Mouse (Mus musculus): Measurements from ENCODE around the gene Cdh7. TPM values are rescaled to one million over a fixed set of nuclear protein-coding genes. Genes with fewer than 3 reads are reported as not detected.
"Not testable (repeated sequence)": the region's sequence is repeated elsewhere in the genome, so short reads cannot be mapped to it uniquely, and the experiment has no call there.

The Cdh7 gene
- polyA plus RNA-seq, 1 experiment from 2014 or later, result 0.94 TPM

- H3K27me3 ChIP-seq, result no peaks in the 10 kb centered on the region
- WGBS, result 82% methylated on average over 3 of the region's 3 CpGs
- H3K9ac ChIP-seq, result no peak overlapping the region
- ATAC-seq (ENCODE audit: low FRiP score, low read depth), result no peak
- H3K9me3 ChIP-seq, result no peaks in the 10 kb centered on the region
- no peaks in the 10 kb centered on the region for H3K4me1 ChIP-seq
- no peak overlapping the region for H3K27ac ChIP-seq
- H3K36me3 ChIP-seq, result no peaks in the 10 kb centered on the region
- H3K4me2 ChIP-seq (replicated peaks), result no peak overlapping the region
- no peak overlapping the region for H3K4me3 ChIP-seq
Observed at GRCm38 (mm10) chr1:110005038-110005437, 22.8 kb downstream of the Cdh7 start.

GRCm38 (mm10) chr1:110012153-110012552, 29.9 kb downstream of the Cdh7 start:
- no peak overlapping the region for H3K4me3 ChIP-seq
- WGBS, result 78% methylated on average over 1 of the region's 1 CpGs
- no peak for ATAC-seq (ENCODE audit: low FRiP score, low read depth)
- no peak overlapping the region for H3K27ac ChIP-seq
- H3K4me1 ChIP-seq, result no peaks in the 10 kb centered on the region
- H3K27me3 ChIP-seq, result no peaks in the 10 kb centered on the region
- no peaks in the 10 kb centered on the region for H3K9me3 ChIP-seq
- H3K36me3 ChIP-seq, result no peaks in the 10 kb centered on the region
- no peak overlapping the region for H3K4me2 ChIP-seq (replicated peaks)
- H3K9ac ChIP-seq, result no peak overlapping the region

DNA sequence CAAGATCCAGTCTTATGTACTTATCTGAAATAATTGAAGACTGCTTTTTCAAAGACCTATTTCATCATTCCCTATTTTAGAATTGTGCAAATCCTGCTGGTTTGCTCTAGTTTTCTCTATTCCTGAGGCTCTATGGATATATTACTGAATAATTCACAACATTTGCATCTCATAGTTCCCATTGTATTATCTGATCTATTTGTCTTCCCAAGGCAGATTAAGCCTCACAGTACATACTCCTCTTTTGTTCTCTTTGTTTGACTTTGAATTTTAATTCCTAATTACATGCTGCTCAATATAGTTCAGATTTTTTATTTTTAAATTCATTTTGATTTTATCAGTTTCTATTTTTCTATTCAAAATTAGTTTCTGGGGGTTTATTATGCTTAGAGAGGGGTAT, 74.1 kb downstream of the Cdh7 start:
- Histone ChIP-seq H3K36me3 (no peaks in the 10 kb centered on the region), H3K27me3 (no peaks in the 10 kb centered on the region), H3K4me1 (no peaks in the 10 kb centered on the region), H3K9ac (no peak overlapping the region), H3K27ac (no peak overlapping the region), H3K9me3 (no peaks in the 10 kb centered on the region), H3K4me3 (no peak overlapping the region), H3K4me2 (replicated peaks) (no peak overlapping the region)
- no peak for ATAC-seq (ENCODE audit: low FRiP score, low read depth)

DNA sequence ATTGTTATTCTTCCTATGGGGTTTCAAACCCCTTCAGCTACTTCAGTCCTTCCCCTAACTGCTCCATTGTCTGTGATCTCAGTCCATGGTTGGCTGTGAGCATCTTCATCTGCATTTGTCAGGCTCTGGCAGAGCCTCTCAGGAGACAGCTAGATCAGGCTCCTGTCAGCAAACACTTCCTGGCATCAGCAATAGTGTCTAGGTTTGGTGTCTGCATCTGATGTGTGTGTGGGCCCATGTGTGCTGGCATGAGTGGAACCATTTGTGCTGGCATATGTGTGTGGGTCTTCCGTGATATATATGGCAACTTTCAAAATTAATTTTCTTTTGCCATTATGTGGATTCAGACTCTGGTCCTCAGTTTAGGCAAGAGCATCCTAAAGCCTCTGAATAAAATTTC, 85.2 kb downstream of the Cdh7 start:
- Histone ChIP-seq H3K9ac (no peak overlapping the region), H3K4me2 (replicated peaks) (no peak overlapping the region), H3K27ac (no peak overlapping the region), H3K27me3 (no peaks in the 10 kb centered on the region), H3K4me1 (no peaks in the 10 kb centered on the region), H3K4me3 (no peak overlapping the region), H3K9me3 (no peaks in the 10 kb centered on the region), H3K36me3 (no peaks in the 10 kb centered on the region)
- WGBS, result 97% methylated on average over 1 of the region's 1 CpGs
- no peak for ATAC-seq (ENCODE audit: low FRiP score, low read depth)

DNA sequence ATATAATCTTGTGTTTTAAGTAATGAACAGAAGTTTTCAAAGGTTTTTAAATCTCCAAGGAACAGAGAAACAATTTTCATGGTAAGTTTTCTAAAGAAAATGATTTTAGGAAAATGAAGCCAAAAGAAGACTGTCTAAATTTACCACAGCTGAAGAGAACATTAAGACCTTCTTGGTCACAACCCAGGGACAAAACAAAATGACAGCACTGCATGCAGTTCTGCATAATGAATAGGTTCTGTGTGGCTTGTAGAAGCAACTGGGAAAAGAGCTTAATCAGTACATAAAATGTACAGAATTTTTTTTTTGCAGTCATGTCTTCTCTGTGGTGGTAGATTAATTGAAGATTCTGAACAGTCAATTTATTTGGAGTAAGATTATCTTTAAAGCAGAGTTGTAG, 96.2 kb downstream of the Cdh7 start:
- no peak overlapping the region for H3K4me3 ChIP-seq
- no peaks in the 10 kb centered on the region for H3K27me3 ChIP-seq
- H3K36me3 ChIP-seq, result no peaks in the 10 kb centered on the region
- H3K9me3 ChIP-seq, result no peaks in the 10 kb centered on the region
- H3K4me1 ChIP-seq, result no peaks in the 10 kb centered on the region
- H3K9ac ChIP-seq, result no peak overlapping the region
- H3K27ac ChIP-seq, result no peak overlapping the region
- no peak overlapping the region for H3K4me2 ChIP-seq (replicated peaks)
- no peak for ATAC-seq (ENCODE audit: low FRiP score, low read depth)

DNA sequence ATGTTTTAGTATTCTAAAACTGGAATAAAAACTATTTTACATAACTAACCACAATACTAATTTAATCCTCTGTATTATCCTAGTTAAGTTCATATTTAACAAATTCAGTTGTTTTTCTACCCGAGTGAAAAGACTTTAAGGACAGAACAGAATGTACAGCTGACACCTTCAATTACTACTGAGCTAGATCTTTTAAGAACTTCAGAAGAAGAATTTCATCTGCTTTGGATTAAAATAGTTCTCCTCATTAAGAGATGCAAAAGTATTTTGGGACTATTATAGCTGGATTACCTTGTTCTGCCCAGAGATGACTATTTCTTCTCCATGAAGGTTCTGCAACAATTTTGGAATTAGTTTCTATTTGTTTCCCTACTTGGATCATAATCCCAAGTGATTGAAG, 135.8 kb downstream of the Cdh7 start:
- 52% methylated on average over 1 of the region's 1 CpGs for WGBS
- Histone ChIP-seq H3K27ac (no peak overlapping the region), H3K4me1 (no peaks in the 10 kb centered on the region), H3K36me3 (no peaks in the 10 kb centered on the region), H3K9ac (no peak overlapping the region), H3K9me3 (no peaks in the 10 kb centered on the region), H3K4me2 (replicated peaks) (no peak overlapping the region), H3K27me3 (no peaks in the 10 kb centered on the region), H3K4me3 (no peak overlapping the region)
- no peak for ATAC-seq (ENCODE audit: low FRiP score, low read depth)

- no peaks in the 10 kb centered on the region for H3K36me3 ChIP-seq
- H3K9ac ChIP-seq, result no peak overlapping the region
- H3K4me2 ChIP-seq (replicated peaks), result no peak overlapping the region
- H3K9me3 ChIP-seq, result no peaks in the 10 kb centered on the region
- H3K4me1 ChIP-seq, result no peaks in the 10 kb centered on the region
- no peaks in the 10 kb centered on the region for H3K27me3 ChIP-seq
- H3K27ac ChIP-seq, result no peak overlapping the region
- no peak overlapping the region for H3K4me3 ChIP-seq
- WGBS, result 68% methylated on average over 1 of the region's 1 CpGs
- no peak for ATAC-seq (ENCODE audit: low FRiP score, low read depth)
Observed at GRCm38 (mm10) chr1:110118862-110119261, 136.6 kb downstream of the Cdh7 start.

DNA sequence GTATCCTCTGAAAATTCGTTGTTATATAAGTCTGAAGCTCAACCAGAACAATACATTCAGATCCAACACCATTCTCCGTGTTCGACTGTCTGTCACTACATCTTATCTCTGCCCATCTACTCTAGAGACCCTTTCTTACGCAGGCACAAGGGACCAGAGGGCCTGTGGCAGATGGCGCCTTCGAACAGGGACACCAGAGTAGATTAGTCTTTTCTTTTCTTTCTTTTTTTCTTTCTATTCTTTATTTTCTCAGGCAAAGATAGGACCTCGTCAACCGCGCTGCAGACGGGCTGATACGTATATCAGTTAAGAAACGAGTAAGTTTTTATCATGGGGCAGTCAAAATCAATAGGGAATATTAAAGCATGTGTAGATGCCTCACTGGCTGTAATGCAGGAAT, 189.2 kb downstream of the Cdh7 start:
- H3K4me3 ChIP-seq; H3K27me3 ChIP-seq; ATAC-seq (ENCODE audit: low FRiP score, low read depth); H3K4me2 ChIP-seq (replicated peaks); H3K4me1 ChIP-seq; H3K27ac ChIP-seq; H3K9ac ChIP-seq; H3K9me3 ChIP-seq; H3K36me3 ChIP-seq: not testable (repeated sequence)
- WGBS, result 93% methylated on average over 4 of the region's 12 CpGs
